Mouse (Mus musculus): ENCODE results near the gene Rhot1.

DNA sequence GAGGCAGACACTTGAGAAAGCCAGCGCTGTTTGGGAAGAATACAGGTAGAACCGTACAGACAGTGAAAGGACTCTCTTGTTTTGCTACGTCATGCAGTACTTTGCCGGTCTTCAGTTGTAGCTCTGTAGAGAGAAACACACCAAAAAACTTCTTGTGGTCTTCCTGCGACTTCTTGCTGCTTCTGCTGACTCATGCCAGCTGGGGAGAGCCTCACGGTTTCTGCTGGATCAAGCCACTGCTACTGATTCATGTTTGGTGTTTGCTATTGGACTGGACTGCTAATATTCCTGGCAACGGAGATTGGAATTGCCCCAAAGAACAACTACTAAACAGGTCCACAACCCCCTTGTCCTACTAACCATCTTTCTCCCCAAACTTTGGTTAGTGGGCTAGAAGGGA lies 12.5 kb upstream of the Rhot1 start:
- TF ChIP-seq POLR2A (IDR thresholded peaks at IDR 0.05; ENCODE audit: extremely low read depth, insufficient read depth, low read length) (no peak), CTCF (IDR thresholded peaks at IDR 0.05; ENCODE audit: extremely low read depth, insufficient read depth, low read length) (no peak)
